Mouse (Mus musculus): ENCODE measurements around the gene Zbtb46.

GRCm38 (mm10) chr2:181363946-181364345, 95.3 kb downstream of the Zbtb46 start:
- TF ChIP-seq CTCF (IDR thresholded peaks at IDR 0.05; ENCODE audit: low read depth, low read length) (no peak), POLR2A (IDR thresholded peaks at IDR 0.05; ENCODE audit: insufficient read depth, low read length) (no peak)

Measured in ES-Bruce4 (cell line).